Mouse (Mus musculus) intestine, postnatal 0 days (tissue): ENCODE measurements at regions not wholly inside any gene's neighbourhood (a gene's known extent, or its start where the extent isn't known, plus 50 kb on each side); places are given as distances from the start of the nearest gene placed in this dataset.

Experiments used
- ATAC-seq: fragments of 200-750 bp; cut with Nextera tagmentation; 2 replicates; pipeline ENCODE4 v1.8.0; 2017; ENCODE audit warnings: mild to moderate bottlenecking, moderate TSS enrichment, moderate library complexity
- H3K27ac ChIP-seq: fragments of 300-500 bp; sonication (generic); 2 replicates; pipeline ENCODE4 v1.5.1; 2014; ENCODE audit warnings: mild to moderate bottlenecking, low read depth, low read length, moderate library complexity
- H3K27me3 ChIP-seq: fragments of 300-500 bp; sonication (generic); replicated peaks from 2 replicates; pipeline ENCODE4 v1.6.1; 2014; ENCODE audit warnings: low read length, mixed read lengths; ENCODE audit not compliant: control insufficient read depth, insufficient read depth
- H3K36me3 ChIP-seq: fragments of 300-500 bp; sonication (generic); 2 replicates; pipeline ENCODE4 v1.6.1; 2014; ENCODE audit warnings: mild to moderate bottlenecking, moderate library complexity; ENCODE audit not compliant: control insufficient read depth, insufficient read depth
- H3K4me1 ChIP-seq: fragments of 300-500 bp; sonication (generic); replicated peaks from 2 replicates; pipeline ENCODE4 v1.6.1; 2014; ENCODE audit warnings: antibody characterized with exemption, low read length, mixed read lengths; ENCODE audit not compliant: control insufficient read depth, insufficient read depth
- H3K4me2 ChIP-seq: fragments of 300-500 bp; sonication (generic); replicated peaks from 2 replicates; pipeline ENCODE4 v1.6.1; 2014; ENCODE audit warnings: low read depth, mild to moderate bottlenecking, moderate library complexity
- H3K4me3 ChIP-seq: fragments of 300-500 bp; sonication (generic); 2 replicates; pipeline ENCODE4 v1.5.1; 2014; ENCODE audit warnings: low read depth, low read length
- H3K9ac ChIP-seq: fragments of 300-500 bp; sonication (generic); 2 replicates; pipeline ENCODE4 v1.6.1; 2014; ENCODE audit warnings: mild to moderate bottlenecking, low read depth, low read length
- H3K9me3 ChIP-seq: fragments of 300-500 bp; sonication (generic); 2 replicates; pipeline ENCODE4 v1.6.1; 2016; ENCODE audit warnings: mixed run types; ENCODE audit not compliant: control insufficient read depth
- CTCF ChIP-seq: sonication (generic); IDR thresholded peaks from 2 replicates; pipeline ENCODE4 v1.5.1; 2016; ENCODE audit warnings: low read depth, mild to moderate bottlenecking, control low read depth, antibody characterized with exemption, moderate library complexity
- WGBS: fragments of 180-500 bp; shearing (Covaris S2); extraction: QIAGEN DNeasy Blood & Tissue Kit; methylation state at CpG from one replicate; pipeline ENCODE4 v1.1.7; 2014; 5-methylcytosine and 5-hydroxymethylcytosine counted together

- H3K27ac ChIP-seq = no peak overlapping the region
- H3K36me3 ChIP-seq = no peaks in the 10 kb centered on the region
- no peak for TF ChIP-seq CTCF
- no peaks in the 10 kb centered on the region for H3K9me3 ChIP-seq
- H3K4me1 ChIP-seq = 0 out of 2 replicates have a peak, but pooled peaks cover 3% of the 10 kb centered on the region
- no peak overlapping the region for H3K4me3 ChIP-seq
- H3K27me3 ChIP-seq = peaks cover 7% of the 10 kb centered on the region
- no peak overlapping the region for H3K4me2 ChIP-seq
- 86% methylated on average over 5 of the region's 5 CpGs for WGBS
- ATAC-seq = peak; percentile 13; the same call in 1 of the 2 replicates
- H3K9ac ChIP-seq = no peak overlapping the region
These were observed 122.7 kb upstream of the Max start for GRCm38 (mm10) chr12:77084744-77085143.

GRCm38 (mm10) chr12:77084343-77084742, 122.3 kb upstream of the Max start:
- Histone ChIP-seq H3K4me3 (no peak overlapping the region), H3K4me2 (no peak overlapping the region), H3K4me1 (0 out of 2 replicates have a peak, but pooled peaks cover 3% of the 10 kb centered on the region), H3K9ac (no peak overlapping the region), H3K27me3 (peaks cover 3% of the 10 kb centered on the region; the same call in 1 of the 2 replicates), H3K27ac (no peak overlapping the region), H3K9me3 (no peaks in the 10 kb centered on the region), H3K36me3 (no peaks in the 10 kb centered on the region)
- TF ChIP-seq CTCF = no peak
- WGBS = 83% methylated on average over 1 of the region's 1 CpGs
- no peak for ATAC-seq

- H3K4me1 ChIP-seq = 0 out of 2 replicates have a peak, but pooled peaks cover 3% of the 10 kb centered on the region
- peaks cover 8% of the 10 kb centered on the region for H3K27me3 ChIP-seq
- no peaks in the 10 kb centered on the region for H3K36me3 ChIP-seq
- TF ChIP-seq CTCF = no peak
- H3K9me3 ChIP-seq = no peaks in the 10 kb centered on the region
- no peak overlapping the region for H3K27ac ChIP-seq
- H3K9ac ChIP-seq = no peak overlapping the region
- H3K4me3 ChIP-seq = no peak overlapping the region
- no peak overlapping the region for H3K4me2 ChIP-seq
- WGBS = 86% methylated on average over 6 of the region's 6 CpGs
- no peak for ATAC-seq
These were observed 121.8 kb upstream of the Max start for GRCm38 (mm10) chr12:77083760-77084159.

- Histone ChIP-seq H3K4me2 (no peak overlapping the region), H3K9ac (no peak overlapping the region), H3K4me3 (no peak overlapping the region), H3K27me3 (peaks cover 12% of the 10 kb centered on the region; the same call in 1 of the 2 replicates), H3K36me3 (no peaks in the 10 kb centered on the region), H3K4me1 (0 out of 2 replicates have a peak, but pooled peaks cover 3% of the 10 kb centered on the region), H3K9me3 (no peaks in the 10 kb centered on the region), H3K27ac (no peak overlapping the region)
- 95% methylated on average over 2 of the region's 2 CpGs for WGBS
- no peak for TF ChIP-seq CTCF
- ATAC-seq = no peak
These were observed 119.8 kb upstream of the Max start for GRCm38 (mm10) chr12:77081774-77082173.

GRCm38 (mm10) chr12:77079481-77079880, 117.5 kb upstream of the Max start:
- H3K4me2 ChIP-seq = no peak overlapping the region
- H3K27me3 ChIP-seq = peaks cover 14% of the 10 kb centered on the region; the same call in 1 of the 2 replicates
- H3K36me3 ChIP-seq = no peaks in the 10 kb centered on the region
- 81% methylated on average over 3 of the region's 3 CpGs for WGBS
- H3K4me1 ChIP-seq = no peaks in the 10 kb centered on the region
- no peak overlapping the region for H3K9ac ChIP-seq
- no peak for TF ChIP-seq CTCF
- H3K27ac ChIP-seq = no peak overlapping the region
- no peaks in the 10 kb centered on the region for H3K9me3 ChIP-seq
- no peak for ATAC-seq
- H3K4me3 ChIP-seq = no peak overlapping the region

- Histone ChIP-seq H3K27ac (no peak overlapping the region), H3K4me2 (no peak overlapping the region), H3K27me3 (peaks cover 14% of the 10 kb centered on the region; the same call in 1 of the 2 replicates), H3K9me3 (no peaks in the 10 kb centered on the region), H3K36me3 (no peaks in the 10 kb centered on the region), H3K4me3 (no peak overlapping the region), H3K4me1 (no peaks in the 10 kb centered on the region), H3K9ac (no peak overlapping the region)
- 91% methylated on average over 5 of the region's 5 CpGs for WGBS
- no peak for ATAC-seq
- no peak for TF ChIP-seq CTCF
These were observed 114.7 kb upstream of the Max start for GRCm38 (mm10) chr12:77076678-77077077.

- Histone ChIP-seq H3K9ac (no peak overlapping the region), H3K36me3 (no peaks in the 10 kb centered on the region), H3K4me2 (no peak overlapping the region), H3K9me3 (no peaks in the 10 kb centered on the region), H3K27me3 (peaks cover 14% of the 10 kb centered on the region; the same call in 1 of the 2 replicates), H3K4me1 (no peaks in the 10 kb centered on the region), H3K27ac (no peak overlapping the region), H3K4me3 (no peak overlapping the region)
- ATAC-seq = no peak
- TF ChIP-seq CTCF = no peak
- 71% methylated on average over 2 of the region's 2 CpGs for WGBS
These were observed 112.6 kb upstream of the Max start for GRCm38 (mm10) chr12:77074602-77075001.
